Mouse (Mus musculus) frontal cortex, adult (tissue): ENCODE data around the gene Dnajc25.

Experiments
- ATAC-seq: cut with Nextera tagmentation; 2 replicates; pipeline ENCODE4 v1.9.2; 2017; ENCODE audit warnings: mild to moderate bottlenecking, moderate library complexity, mixed read lengths; ENCODE audit not compliant: low TSS enrichment

Dnajc25 gene

DNA sequence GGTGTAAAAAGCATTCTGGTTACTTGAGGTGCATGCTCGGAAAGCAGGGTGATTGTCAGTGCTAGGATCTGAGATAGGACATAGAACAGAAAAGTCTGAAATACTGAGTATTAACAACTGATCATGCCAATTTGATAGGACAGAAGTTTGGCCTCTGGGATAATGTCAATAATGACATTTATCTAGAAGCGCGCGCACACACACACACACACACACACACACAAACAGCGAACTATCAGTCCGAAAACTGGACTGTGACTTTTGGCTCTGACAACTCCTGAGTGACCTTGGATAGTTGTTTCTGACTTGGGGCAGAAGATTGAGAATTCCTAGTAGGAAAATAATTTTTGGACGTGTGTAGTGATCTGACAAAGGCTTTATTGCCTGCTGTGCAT lies 8.9 kb downstream of the Dnajc25 start:
- no peak; the same call in 1 of the 2 replicates for ATAC-seq

GRCm38 (mm10) chr4:59006211-59006610 lies 11.3 kb downstream of the Dnajc25 start:
- ATAC-seq = no peak

DNA sequence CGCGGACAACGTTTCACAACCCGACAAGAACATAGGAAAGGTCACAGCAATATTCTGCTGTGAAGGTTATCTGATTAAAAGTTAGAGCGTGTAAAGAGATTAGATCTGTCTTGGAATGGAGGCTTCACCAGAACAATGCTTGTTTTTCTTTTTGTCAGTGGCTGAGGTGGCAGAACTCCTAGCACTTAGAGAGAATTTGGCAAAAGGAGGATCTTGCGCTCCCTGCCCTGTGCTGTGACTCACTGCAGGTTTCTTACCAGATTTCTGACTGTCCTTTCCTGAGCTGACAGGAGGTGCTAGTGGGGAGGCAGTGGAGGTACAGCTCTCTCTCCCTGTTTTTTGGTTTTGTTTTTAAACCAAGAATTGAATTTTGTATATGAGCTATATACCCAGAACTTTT lies 12.2 kb downstream of the Dnajc25 start:
- ATAC-seq = 0 out of 2 replicates have a peak, but pooled peaks have one; percentile 25

GRCm38 (mm10) chr4:59007974-59008373 lies 13.1 kb downstream of the Dnajc25 start:
- no peak for ATAC-seq

DNA sequence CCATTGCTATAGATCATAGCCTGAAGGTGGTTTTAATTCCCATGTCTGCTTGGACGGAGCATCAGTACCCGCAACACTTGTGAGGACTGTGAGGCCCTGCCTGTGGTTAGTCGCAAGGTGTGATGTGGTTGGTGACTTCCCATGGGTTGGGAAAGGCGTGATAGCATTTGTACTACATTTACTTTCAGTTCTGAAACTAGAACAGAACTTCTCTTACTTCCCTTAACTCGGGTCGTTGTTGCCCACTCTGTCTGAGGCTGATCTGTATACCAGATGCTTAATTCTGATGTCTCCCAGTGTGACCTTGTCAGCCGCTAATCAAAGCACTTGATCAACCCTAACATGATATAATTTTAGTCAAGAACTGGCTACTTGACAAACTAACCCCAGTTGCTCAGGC lies 14.3 kb downstream of the Dnajc25 start:
- no peak for ATAC-seq

DNA sequence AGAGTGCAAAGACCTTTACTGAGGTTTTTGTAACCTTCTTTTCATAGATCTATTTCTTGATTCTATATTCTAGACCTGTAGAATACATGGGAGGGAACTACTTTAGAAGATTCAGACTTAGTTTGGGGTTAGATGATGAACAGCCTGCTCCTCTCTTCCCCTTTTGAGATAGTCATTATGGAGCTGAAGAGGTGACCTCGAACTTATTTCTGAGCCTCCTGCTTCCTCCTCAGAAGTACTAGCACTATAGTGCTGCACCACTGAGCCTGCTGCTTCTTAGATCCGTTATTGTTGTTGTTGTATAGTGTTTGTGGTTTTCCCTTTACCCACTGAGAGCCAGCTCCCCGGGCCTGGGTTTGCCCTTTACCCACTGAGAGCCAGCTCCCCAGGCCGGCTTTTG lies 14.8 kb downstream of the Dnajc25 start:
- ATAC-seq = no peak

DNA sequence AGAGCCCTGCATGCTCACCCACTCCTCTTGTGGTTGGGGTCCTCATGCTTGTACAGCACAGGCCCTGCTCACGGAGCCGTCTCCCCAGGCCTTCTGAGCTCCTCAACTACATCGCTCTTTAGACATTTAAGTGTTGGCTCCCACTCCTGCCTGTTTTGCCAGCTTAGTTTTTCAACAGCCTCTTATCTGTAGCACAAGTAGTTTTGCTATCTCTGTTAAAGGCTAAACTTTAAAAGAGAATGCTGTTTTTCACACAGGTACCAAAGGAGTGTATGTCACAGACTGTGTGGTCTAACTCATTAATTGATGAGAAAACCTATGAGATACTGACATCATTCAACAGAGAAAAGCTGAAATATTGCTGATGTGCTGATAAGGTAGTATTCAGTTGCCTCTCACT lies 16.6 kb downstream of the Dnajc25 start:
- no peak for ATAC-seq

GRCm38 (mm10) chr4:59015181-59015580 lies 20.3 kb downstream of the Dnajc25 start:
- no peak for ATAC-seq

- ATAC-seq = no peak
Observed at GRCm38 (mm10) chr4:59016922-59017321, 22.1 kb downstream of the Dnajc25 start.

DNA sequence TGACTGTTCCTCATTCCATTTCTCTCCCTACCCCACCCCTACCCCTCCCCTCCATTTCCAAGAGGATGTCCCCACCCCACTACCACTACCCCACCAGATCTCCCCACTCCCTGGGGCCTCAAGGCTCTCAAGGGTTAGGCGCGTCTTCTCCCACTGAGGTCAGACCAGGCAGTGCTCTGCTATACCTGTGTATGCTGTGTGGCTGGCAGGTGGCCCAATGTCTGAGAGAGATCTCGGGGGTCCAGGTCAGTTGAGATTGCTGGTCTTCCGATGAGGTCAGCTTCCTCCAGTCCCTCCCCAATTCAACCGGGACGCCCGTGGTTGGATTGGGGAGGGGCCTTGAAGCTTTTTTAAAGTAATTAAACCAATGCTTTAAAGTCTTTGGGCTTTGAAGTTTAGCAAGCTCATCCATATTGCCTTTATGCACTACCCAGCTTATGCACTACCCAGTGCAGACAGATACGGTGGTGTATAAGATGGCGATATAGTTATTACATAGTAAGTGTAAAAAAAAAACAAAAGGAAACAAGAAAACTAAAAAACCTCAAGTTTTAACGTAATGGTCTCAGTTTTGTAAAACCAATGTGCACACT lies 39.6 kb downstream of the Dnajc25 start:
- ATAC-seq = no peak

- ATAC-seq = peak; percentile 96
Observed at GRCm38 (mm10) chr4:59034918-59035785, 40.3 kb downstream of the Dnajc25 start, which contains the start of gene Gng10. Gng10 (plus strand) TSS chr4:59035088.

- peak; percentile 3; the same call in 1 of the 2 replicates for ATAC-seq
Observed at GRCm38 (mm10) chr4:59035786-59036350, 41.0 kb downstream of the Dnajc25 start.

GRCm38 (mm10) chr4:59036490-59037127 lies 41.7 kb downstream of the Dnajc25 start:
- ATAC-seq = peak; percentile 50; the same call in 1 of the 2 replicates

GRCm38 (mm10) chr4:59037525-59037924 lies 42.7 kb downstream of the Dnajc25 start:
- ATAC-seq = no peak

- no peak for ATAC-seq
Observed at GRCm38 (mm10) chr4:59040397-59041287, 45.8 kb downstream of the Dnajc25 start.

DNA sequence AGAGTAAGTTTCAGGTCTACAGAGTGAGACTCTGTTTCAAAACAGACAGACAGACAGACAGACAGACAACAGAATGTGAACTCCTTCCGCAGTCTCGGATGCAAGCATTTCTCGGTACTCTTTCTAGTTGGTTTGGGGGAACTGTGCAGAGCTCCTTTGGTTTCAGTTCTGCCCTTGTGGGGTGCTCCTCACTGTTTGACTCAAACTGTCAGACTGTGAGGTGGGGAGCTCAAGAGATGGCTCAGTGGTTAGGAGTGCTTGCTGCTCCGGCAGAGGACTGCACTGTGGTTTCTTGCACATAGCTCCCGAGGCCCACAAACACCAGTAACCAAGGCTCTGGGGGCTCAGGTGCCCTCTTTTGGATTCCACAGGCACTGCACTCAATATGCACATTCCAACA lies 48.2 kb downstream of the Dnajc25 start:
- ATAC-seq = no peak

DNA sequence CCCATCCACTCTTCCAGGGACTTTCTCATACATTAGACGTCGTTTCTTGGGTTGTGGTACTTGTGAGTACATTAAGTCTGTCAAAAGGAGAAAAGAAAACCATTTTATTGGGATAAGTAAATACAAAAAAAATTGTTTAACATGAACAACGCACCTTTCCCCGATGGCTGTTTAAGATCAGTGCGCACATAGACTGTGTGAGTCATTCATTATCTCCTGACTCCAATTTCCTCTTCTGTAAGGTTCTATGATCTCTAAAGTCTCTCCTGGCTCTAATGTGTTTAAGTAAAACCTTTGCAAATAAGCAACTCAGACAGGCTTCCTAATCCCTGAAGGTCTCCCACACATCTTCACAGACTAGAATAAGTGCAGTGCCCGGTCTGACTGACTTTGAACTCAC lies 49.0 kb downstream of the Dnajc25 start:
- ATAC-seq = no peak

- ATAC-seq = no peak
Observed at GRCm38 (mm10) chr4:59047222-59047621, 52.4 kb downstream of the Dnajc25 start.

DNA sequence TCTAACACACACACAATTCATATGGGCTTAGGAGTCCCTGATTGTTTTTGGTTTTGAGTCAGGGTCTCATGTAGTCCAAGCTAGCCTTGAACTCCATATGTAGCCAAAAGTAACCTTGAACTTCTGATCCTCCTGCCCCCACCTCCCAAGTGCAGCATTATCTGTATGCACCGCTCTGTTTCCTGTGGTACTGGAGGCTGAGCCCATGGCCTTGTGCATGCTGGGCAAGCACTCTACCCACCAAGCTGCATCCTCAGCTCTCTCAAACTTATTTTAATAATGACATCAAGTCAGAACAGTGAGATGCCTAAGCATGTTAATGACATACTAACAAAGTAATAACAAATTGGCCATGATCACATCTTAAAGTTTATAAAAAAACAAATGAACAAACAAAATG lies 56.2 kb downstream of the Dnajc25 start:
- ATAC-seq = no peak

- ATAC-seq = no peak
Observed at GRCm38 (mm10) chr4:59057929-59058328, 63.1 kb downstream of the Dnajc25 start.

GRCm38 (mm10) chr4:59062526-59062925 lies 67.7 kb downstream of the Dnajc25 start:
- no peak for ATAC-seq
